Mouse (Mus musculus): ENCODE results near the gene Cops6. TPM values are rescaled to one million over a fixed set of nuclear protein-coding genes. Genes with fewer than 3 reads are reported as not detected.

Gene Cops6
- total and polyA plus RNA-seq, 2 experiments from 2014 or later, result 50.9 to 283 TPM

GRCm38 (mm10) chr5:138137257-138137656 is 23.6 kb upstream of the Cops6 start:
- H3K9ac ChIP-seq (replicated peaks; ENCODE audit: low read length, poor library complexity, severe bottlenecking), result no peak overlapping the region
- no peaks in the 10 kb centered on the region for H3K9me3 ChIP-seq (ENCODE audit: low read length)
- peaks cover 24% of the 10 kb centered on the region for H3K36me3 ChIP-seq (ENCODE audit: insufficient read depth, low read length)
- H3K27me3 ChIP-seq (ENCODE audit: insufficient read depth, low read length), result no peaks in the 10 kb centered on the region
- ATAC-seq (ENCODE audit: low FRiP score) (no peak), DNase-seq (ENCODE audit: low spot score) (no peak)
- no peak overlapping the region for H3K4me2 ChIP-seq (ENCODE audit: low read depth, low read length, poor library complexity, severe bottlenecking)
- WGBS, result 86% methylated on average over 4 of the region's 4 CpGs
- no peak overlapping the region for H3K4me3 ChIP-seq (ENCODE audit: low read depth, low read length)
- no peak overlapping the region for H3K27ac ChIP-seq (ENCODE audit: low read depth, low read length)
- H3K4me1 ChIP-seq (ENCODE audit: insufficient read depth, low read length), result no peaks in the 10 kb centered on the region
- no peak for TF ChIP-seq CTCF (IDR thresholded peaks at IDR 0.05)

DNA sequence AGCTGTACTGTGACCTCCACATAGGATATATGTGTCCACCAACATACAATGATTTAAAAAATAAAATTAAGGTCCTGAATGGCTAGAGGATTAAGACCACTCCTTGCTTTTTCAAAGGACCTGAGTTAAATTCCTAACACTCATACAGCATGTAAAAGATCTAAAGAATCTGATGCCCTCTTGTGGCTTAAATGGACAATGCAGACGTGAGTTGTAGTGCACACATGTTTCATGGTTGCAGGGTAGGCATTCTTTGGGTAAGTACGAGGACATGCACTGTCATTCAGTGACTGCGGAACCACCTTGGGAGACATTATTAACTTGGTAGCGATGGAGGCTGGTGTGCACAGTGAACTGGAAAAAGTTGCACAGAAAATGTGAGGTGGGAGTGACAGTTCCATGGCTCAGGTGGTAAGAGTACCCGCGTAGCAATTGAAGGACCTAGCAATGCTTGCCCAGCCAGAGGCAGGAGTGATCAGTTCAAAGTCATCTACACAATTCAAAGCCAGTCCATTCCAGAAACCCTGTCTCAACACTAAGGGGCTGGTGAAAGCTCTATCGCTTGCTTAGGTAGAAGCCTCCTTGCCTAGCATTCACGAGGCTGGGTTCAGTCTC is 22.8 kb upstream of the Cops6 start:
- no peak overlapping the region for H3K4me3 ChIP-seq (ENCODE audit: low read depth, low read length)
- no peak overlapping the region for H3K27ac ChIP-seq (ENCODE audit: low read depth, low read length)
- ATAC-seq (ENCODE audit: low FRiP score), result no peak
- no peaks in the 10 kb centered on the region for H3K4me1 ChIP-seq (ENCODE audit: insufficient read depth, low read length)
- no peak overlapping the region for H3K4me2 ChIP-seq (ENCODE audit: low read depth, low read length, poor library complexity, severe bottlenecking)
- H3K9ac ChIP-seq (replicated peaks; ENCODE audit: low read length, poor library complexity, severe bottlenecking), result no peak overlapping the region
- TF ChIP-seq CTCF (IDR thresholded peaks at IDR 0.05), result peak; percentile 84
- 63% methylated on average over 8 of the region's 8 CpGs for WGBS
- H3K9me3 ChIP-seq (ENCODE audit: low read length), result no peaks in the 10 kb centered on the region
- peak; percentile 74 for DNase-seq (ENCODE audit: low spot score)
- no peaks in the 10 kb centered on the region for H3K27me3 ChIP-seq (ENCODE audit: insufficient read depth, low read length)
- H3K36me3 ChIP-seq (ENCODE audit: insufficient read depth, low read length), result peaks cover 22% of the 10 kb centered on the region

DNA sequence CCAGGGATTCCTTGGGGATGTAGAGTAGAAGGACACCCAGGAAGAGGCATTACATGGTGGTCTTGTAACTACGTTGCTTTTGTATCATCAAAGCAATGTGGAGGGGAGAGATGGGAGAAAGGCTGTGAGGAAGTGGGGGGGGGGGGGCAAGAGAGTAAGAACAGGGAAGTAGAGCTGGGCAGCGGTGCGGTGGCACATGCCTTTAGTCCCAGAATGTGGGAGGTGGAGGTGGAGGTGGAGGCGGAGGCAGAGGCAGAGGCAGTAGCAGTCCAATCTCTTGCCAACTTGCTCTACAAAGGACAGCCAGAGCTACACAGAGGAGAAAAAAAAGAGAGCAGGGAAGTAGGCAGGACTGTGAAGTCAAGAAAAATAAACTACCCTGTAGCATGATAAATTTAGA is 22.3 kb upstream of the Cops6 start:
- DNase-seq (ENCODE audit: low spot score), result no peak
- Histone ChIP-seq H3K27ac (ENCODE audit: low read depth, low read length) (no peak overlapping the region), H3K4me1 (ENCODE audit: insufficient read depth, low read length) (no peaks in the 10 kb centered on the region), H3K36me3 (ENCODE audit: insufficient read depth, low read length) (peaks cover 21% of the 10 kb centered on the region), H3K4me3 (ENCODE audit: low read depth, low read length) (no peak overlapping the region), H3K9ac (replicated peaks; ENCODE audit: low read length, poor library complexity, severe bottlenecking) (no peak overlapping the region), H3K9me3 (ENCODE audit: low read length) (no peaks in the 10 kb centered on the region), H3K27me3 (ENCODE audit: insufficient read depth, low read length) (no peaks in the 10 kb centered on the region), H3K4me2 (ENCODE audit: low read depth, low read length, poor library complexity, severe bottlenecking) (no peak overlapping the region)
- ATAC-seq (ENCODE audit: low FRiP score), result no peak
- TF ChIP-seq CTCF (IDR thresholded peaks at IDR 0.05), result no peak
- 74% methylated on average over 4 of the region's 4 CpGs for WGBS

DNA sequence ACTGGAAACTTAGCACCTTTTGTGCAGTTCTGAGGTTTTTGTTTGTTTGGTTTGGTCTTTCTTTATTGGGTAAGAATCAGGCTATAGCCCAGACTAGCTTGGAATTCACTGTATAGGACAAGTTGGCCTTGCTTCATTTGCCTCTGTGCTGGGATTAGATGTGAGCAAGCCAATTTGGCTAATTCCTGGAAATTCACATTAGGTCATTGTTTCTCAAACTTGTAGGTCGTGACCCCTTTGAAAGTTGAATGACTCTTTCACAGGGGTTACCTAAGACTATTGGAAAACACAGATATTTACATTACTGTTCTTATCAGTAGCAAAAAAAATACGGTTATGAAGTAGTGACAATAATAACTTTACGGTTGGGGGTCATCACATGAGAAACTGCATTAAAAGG is 6.5 kb upstream of the Cops6 start:
- Histone ChIP-seq H3K9ac (replicated peaks; ENCODE audit: low read length, poor library complexity, severe bottlenecking) (peak overlapping the region; percentile 91; the same call in 1 of the 2 replicates), H3K27ac (ENCODE audit: low read depth, low read length) (peak overlapping the region; percentile 95), H3K4me1 (ENCODE audit: insufficient read depth, low read length) (no peaks in the 10 kb centered on the region; the same call in 1 of the 2 replicates), H3K9me3 (ENCODE audit: low read length) (no peaks in the 10 kb centered on the region), H3K4me3 (ENCODE audit: low read depth, low read length) (peak overlapping the region; percentile 64), H3K4me2 (ENCODE audit: low read depth, low read length, poor library complexity, severe bottlenecking) (peak overlapping the region; percentile 74), H3K27me3 (ENCODE audit: insufficient read depth, low read length) (no peaks in the 10 kb centered on the region), H3K36me3 (ENCODE audit: insufficient read depth, low read length) (peaks cover 16% of the 10 kb centered on the region)
- 85% methylated on average over 3 of the region's 3 CpGs for WGBS
- no peak for DNase-seq (ENCODE audit: low spot score)
- no peak for ATAC-seq (ENCODE audit: low FRiP score)
- no peak for TF ChIP-seq CTCF (IDR thresholded peaks at IDR 0.05)

- H3K4me3 ChIP-seq (ENCODE audit: low read depth, low read length), result peak within 1 kb of the TSS; percentile 64
- WGBS, result under 1% methylated on average over 31 of the region's 31 CpGs
- peak within 1 kb of the TSS; percentile 91 for H3K9ac ChIP-seq (replicated peaks; ENCODE audit: low read length, poor library complexity, severe bottlenecking)
- DNase-seq (ENCODE audit: low spot score), result peak; percentile 98
- peak; percentile 96 for ATAC-seq (ENCODE audit: low FRiP score)
- no peaks in the 10 kb centered on the region for H3K9me3 ChIP-seq (ENCODE audit: low read length)
- peak; percentile 98 for TF ChIP-seq CTCF (IDR thresholded peaks at IDR 0.05)
- H3K27ac ChIP-seq (ENCODE audit: low read depth, low read length), result peak within 1 kb of the TSS; percentile 95
- H3K4me2 ChIP-seq (ENCODE audit: low read depth, low read length, poor library complexity, severe bottlenecking), result peak within 1 kb of the TSS; percentile 74
- no peaks in the 10 kb centered on the region; the same call in 1 of the 2 replicates for H3K4me1 ChIP-seq (ENCODE audit: insufficient read depth, low read length)
- H3K27me3 ChIP-seq (ENCODE audit: insufficient read depth, low read length), result no peaks in the 10 kb centered on the region
- peaks cover 13% of the 10 kb centered on the region for H3K36me3 ChIP-seq (ENCODE audit: insufficient read depth, low read length)
Observed at GRCm38 (mm10) chr5:138155443-138155976, 5.4 kb upstream of the Cops6 start, which contains the start of gene Zfp113. Zfp113 (minus strand) TSS chr5:138155744.

- H3K36me3 ChIP-seq (ENCODE audit: insufficient read depth, low read length), result peaks cover 21% of the 10 kb centered on the region; the same call in 1 of the 2 replicates
- H3K4me2 ChIP-seq (ENCODE audit: low read depth, low read length, poor library complexity, severe bottlenecking), result peak overlapping the region; percentile 74
- DNase-seq (ENCODE audit: low spot score) (no peak), ATAC-seq (ENCODE audit: low FRiP score) (no peak)
- 0 out of 2 replicates have a peak overlapping the region, but pooled peaks have one; percentile 66 for H3K9ac ChIP-seq (replicated peaks; ENCODE audit: low read length, poor library complexity, severe bottlenecking)
- H3K27me3 ChIP-seq (ENCODE audit: insufficient read depth, low read length), result no peaks in the 10 kb centered on the region
- H3K4me1 ChIP-seq (ENCODE audit: insufficient read depth, low read length), result peaks cover 5% of the 10 kb centered on the region
- no peak for TF ChIP-seq CTCF (IDR thresholded peaks at IDR 0.05)
- H3K4me3 ChIP-seq (ENCODE audit: low read depth, low read length), result peak overlapping the region; percentile 59
- H3K9me3 ChIP-seq (ENCODE audit: low read length), result no peaks in the 10 kb centered on the region
- 0 out of 2 replicates have a peak overlapping the region, but pooled peaks have one; percentile 70 for H3K27ac ChIP-seq (ENCODE audit: low read depth, low read length)
- 63% methylated on average over 7 of the region's 7 CpGs for WGBS
Observed at GRCm38 (mm10) chr5:138160224-138160762, 578 bp upstream of the Cops6 start.

Measured in midbrain, postnatal 0 days (tissue).